In the genomic region with DNA sequence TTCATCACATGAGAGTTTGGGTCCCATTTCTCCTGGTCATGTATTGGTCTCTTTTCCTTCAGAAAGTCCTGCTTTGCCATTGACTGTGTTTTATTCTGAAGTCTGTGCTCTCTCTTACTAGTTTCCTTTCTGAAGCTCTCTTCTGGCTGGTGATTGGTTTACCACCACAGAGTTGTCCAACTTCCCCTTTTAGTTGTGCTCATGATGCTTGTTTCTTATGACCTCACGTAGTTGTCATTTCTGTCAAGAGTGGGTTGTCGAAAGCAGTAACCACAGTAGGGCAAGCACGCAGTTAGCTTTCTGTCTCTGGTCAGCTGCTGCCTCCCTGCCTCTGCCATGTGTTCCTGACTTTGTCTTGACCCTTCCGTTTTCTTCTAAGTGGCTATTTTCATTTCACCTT, we compare ENCODE assay signal across 24 mouse cellular contexts.
"Had no signal": no experiment of that assay in that cellular context is flagged by ENCODE, and none has a peak within 500 bp of the region (broad histone marks: within the 10 kb centered on the region; RNA-seq: fewer than 3 reads in every experiment).

No protein-coding gene starts in this region.

- H3K4me1 ChIP-seq: limb, embryonic 12.5 days; limb, embryonic 15.5 days; lung, embryonic 15.5 days; megakaryocyte, embryonic 14.5 days; midbrain, embryonic 10.5 days; midbrain, embryonic 13.5 days; neural tube, embryonic 13.5 days had no signal

- H3K9ac ChIP-seq: limb, embryonic 12.5 days; limb, embryonic 15.5 days; liver, embryonic 14.5 days; liver, postnatal 0 days; lung, embryonic 15.5 days; midbrain, embryonic 13.5 days; neural tube, embryonic 13.5 days had no signal

- H3K27ac ChIP-seq: limb, embryonic 12.5 days; limb, embryonic 15.5 days; liver, embryonic 14.5 days; lung, embryonic 15.5 days; macrophage; midbrain, embryonic 10.5 days; midbrain, embryonic 13.5 days; neural tube, embryonic 13.5 days had no signal

- H3K9me3 ChIP-seq: limb, embryonic 12.5 days; limb, embryonic 15.5 days; lung, embryonic 15.5 days; midbrain, embryonic 10.5 days; midbrain, embryonic 13.5 days; neural tube, embryonic 13.5 days had no signal

- H3K4me2 ChIP-seq: limb, embryonic 12.5 days; limb, embryonic 15.5 days; liver, embryonic 11.5 days; lung, embryonic 15.5 days; midbrain, embryonic 13.5 days; neural tube, embryonic 13.5 days had no signal

- H3K36me3 ChIP-seq: limb, embryonic 12.5 days; limb, embryonic 15.5 days; lung, embryonic 15.5 days; midbrain, embryonic 10.5 days; midbrain, embryonic 13.5 days; neural tube, embryonic 13.5 days had no signal

- ATAC-seq: liver, postnatal 0 days; midbrain, embryonic 13.5 days; midbrain, embryonic 16.5 days had no signal

- DNase-seq: kidney, adult 9 months; kidney, postnatal 14 days; kidney, postnatal 4 days; left cerebral cortex, postnatal 4 days; liver, postnatal 0 days; lung, postnatal 10 days; retina, postnatal 1 day; right cerebral cortex, postnatal 25 days; spleen, adult 18-20 months; thymus, adult 2 months; thymus, postnatal 14 days; thymus, postnatal 4 days had no signal

- H3K4me3 ChIP-seq: limb, embryonic 12.5 days; limb, embryonic 15.5 days; lung, embryonic 15.5 days; megakaryocyte, embryonic 14.5 days; midbrain, embryonic 10.5 days; midbrain, embryonic 13.5 days; myocyte; neural tube, embryonic 13.5 days had no signal

- H3K27me3 ChIP-seq: limb, embryonic 12.5 days; limb, embryonic 15.5 days; lung, embryonic 15.5 days; megakaryocyte, embryonic 14.5 days; midbrain, embryonic 13.5 days; neural tube, embryonic 13.5 days had no signal
